Mouse (Mus musculus) midbrain, postnatal 0 days (tissue): ENCODE measurements at regions not wholly inside any gene's neighbourhood (a gene's known extent, or its start where the extent isn't known, plus 50 kb on each side); places are given as distances from the start of the nearest gene placed in this dataset.

Source experiments
- ATAC-seq: fragments of 200-750 bp; cut with Nextera tagmentation; 2 replicates; pipeline ENCODE4 v1.8.0; 2017; ENCODE audit warnings: moderate number of reproducible peaks, mild to moderate bottlenecking, moderate TSS enrichment, moderate library complexity; ENCODE audit not compliant: low FRiP score
- DNase-seq: peaks from one replicate; pipeline ENCODE4 v3.0.0-alpha.2; 2015; ENCODE audit warnings: low spot score
- H3K27ac ChIP-seq: fragments of 300-500 bp; sonication (generic); 2 replicates; pipeline ENCODE4 v1.5.1; 2014; ENCODE audit warnings: low read depth, mild to moderate bottlenecking, low read length, mixed read lengths
- H3K27me3 ChIP-seq: fragments of 300-500 bp; sonication (generic); 2 replicates; pipeline ENCODE4 v1.6.1; 2014; ENCODE audit warnings: low read length, control low read depth, mixed read lengths; ENCODE audit not compliant: insufficient read depth
- H3K36me3 ChIP-seq: fragments of 300-500 bp; sonication (generic); 2 replicates; pipeline ENCODE4 v1.6.1; 2014; ENCODE audit warnings: low read length, control low read depth, mixed read lengths; ENCODE audit not compliant: insufficient read depth
- H3K4me1 ChIP-seq: fragments of 300-500 bp; sonication (generic); 2 replicates; pipeline ENCODE4 v1.6.1; 2014; ENCODE audit warnings: mild to moderate bottlenecking, control low read depth, antibody characterized with exemption, low read length, mixed read lengths; ENCODE audit not compliant: insufficient read depth
- H3K4me2 ChIP-seq: fragments of 300-500 bp; sonication (generic); 2 replicates; pipeline ENCODE4 v1.6.1; 2014; ENCODE audit warnings: low read depth, mild to moderate bottlenecking, low read length, mixed read lengths; ENCODE audit not compliant: poor library complexity, severe bottlenecking
- H3K4me3 ChIP-seq: fragments of 300-500 bp; sonication (generic); 2 replicates; pipeline ENCODE4 v1.5.1; 2014; ENCODE audit warnings: low read depth, mild to moderate bottlenecking, low read length, moderate library complexity
- H3K9ac ChIP-seq: fragments of 300-500 bp; sonication (generic); replicated peaks from 2 replicates; pipeline ENCODE4 v1.6.1; 2014; ENCODE audit warnings: mild to moderate bottlenecking, low read length, moderate library complexity, mixed read lengths; ENCODE audit not compliant: poor library complexity, severe bottlenecking
- H3K9me3 ChIP-seq: fragments of 300-500 bp; sonication (generic); 2 replicates; pipeline ENCODE4 v1.6.1; 2016; ENCODE audit warnings: low read length, control low read depth
- CTCF ChIP-seq: IDR thresholded peaks from 2 replicates; pipeline ENCODE4 v1.5.1; 2016; ENCODE audit warnings: antibody characterized with exemption, mild to moderate bottlenecking
- WGBS: fragments of 180-500 bp; shearing (Covaris S2); extraction: QIAGEN DNeasy Blood & Tissue Kit; methylation state at CpG from one replicate; pipeline ENCODE4 v1.1.7; 2014; 5-methylcytosine and 5-hydroxymethylcytosine counted together

DNA sequence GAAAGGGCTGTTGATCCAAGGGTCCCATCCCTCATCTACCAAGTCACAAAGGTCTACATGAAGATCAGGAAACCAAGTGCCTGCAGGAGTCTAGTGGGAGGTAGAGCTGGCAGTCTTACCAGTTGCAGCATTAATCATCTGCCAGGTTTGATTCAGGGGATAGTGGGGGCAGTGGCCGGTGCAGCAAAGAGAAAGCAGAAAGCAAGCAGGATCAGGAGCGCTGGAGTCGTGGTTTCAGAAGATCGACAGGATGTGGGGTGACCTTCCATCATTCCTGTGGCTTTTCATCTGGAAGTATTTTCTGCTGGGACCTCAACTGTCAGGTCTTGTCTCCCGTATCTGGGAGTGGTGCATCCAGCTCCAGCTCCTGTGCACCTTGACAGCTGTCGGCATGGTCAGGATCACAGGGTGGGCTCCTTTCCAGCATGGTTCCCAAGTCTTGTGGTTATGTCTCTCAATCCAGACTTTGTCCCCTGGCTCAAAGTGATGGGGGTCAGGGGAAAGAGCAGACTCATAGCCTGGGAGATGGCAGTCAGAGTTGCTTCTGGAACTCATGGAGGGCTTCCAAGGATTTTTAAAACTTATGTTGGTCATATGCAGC is 51.2 kb upstream of the Fzd7 start:
- Histone ChIP-seq H3K27ac (no peak overlapping the region), H3K36me3 (no peaks in the 10 kb centered on the region), H3K4me1 (no peaks in the 10 kb centered on the region), H3K4me3 (no peak overlapping the region), H3K4me2 (no peak overlapping the region), H3K9ac (no peak overlapping the region), H3K27me3 (no peaks in the 10 kb centered on the region), H3K9me3 (no peaks in the 10 kb centered on the region)
- WGBS: 92% methylated on average over 6 of the region's 6 CpGs
- TF ChIP-seq CTCF: no peak
- DNase-seq (no peak), ATAC-seq (no peak)
